In the genomic region with DNA sequence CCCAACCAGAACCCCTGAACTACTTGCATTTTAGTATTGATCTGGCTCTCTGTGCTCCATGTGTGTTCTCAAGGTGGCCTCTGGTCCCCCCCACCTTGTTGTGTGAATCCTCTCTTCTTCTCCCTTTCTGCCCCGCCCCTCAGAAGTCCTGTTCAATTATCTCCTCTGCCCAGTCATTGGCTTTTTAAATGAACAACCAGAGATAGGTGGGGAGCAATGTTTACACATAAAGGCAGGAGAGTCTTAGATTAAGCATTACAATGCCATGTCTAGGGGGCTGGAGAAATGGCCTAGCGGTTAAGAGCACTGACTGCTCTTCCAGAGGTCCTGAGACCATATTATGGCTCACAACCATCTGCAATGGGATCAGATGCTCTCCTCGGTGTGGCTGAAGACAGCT, we compare ENCODE assay signal across 18 mouse cellular contexts. TPM values are rescaled to one million over a fixed set of nuclear protein-coding genes. Genes with fewer than 3 reads are reported as not detected.
"Had no signal": no experiment of that assay in that cellular context is flagged by ENCODE, and none has a peak within 500 bp of the region (broad histone marks: within the 10 kb centered on the region; RNA-seq: fewer than 3 reads in every experiment).

No protein-coding gene starts in this region.

- H3K4me2 ChIP-seq: intestine, embryonic 15.5 days; limb, embryonic 13.5 days; lung, embryonic 14.5 days; midbrain, embryonic 12.5 days; midbrain, embryonic 15.5 days; neural tube, embryonic 13.5 days had no signal

- DNase-seq: kidney, adult 11 months; kidney, adult 9 months; kidney, postnatal 14 days; layer of hippocampus, adult 9-11 months; lung, embryonic 14.5 days; lung, postnatal 10 days; lung, postnatal 36 days; thymus, adult 18-20 months; thymus, postnatal 36 days had no signal

- H3K36me3 ChIP-seq: intestine, embryonic 15.5 days had no signal

- H3K27me3 ChIP-seq: intestine, embryonic 15.5 days; limb, embryonic 13.5 days; midbrain, embryonic 12.5 days; midbrain, embryonic 15.5 days; neural tube, embryonic 13.5 days had no signal

- H3K9me3 ChIP-seq: intestine, embryonic 15.5 days; limb, embryonic 10.5 days; limb, embryonic 13.5 days; midbrain, embryonic 12.5 days; midbrain, embryonic 15.5 days; neural tube, embryonic 13.5 days had no signal

- H3K9ac ChIP-seq: intestine, embryonic 15.5 days; limb, embryonic 13.5 days; lung, embryonic 14.5 days; midbrain, embryonic 12.5 days; midbrain, embryonic 15.5 days; neural tube, embryonic 13.5 days had no signal

- H3K4me1 ChIP-seq: midbrain, embryonic 12.5 days had no signal

- H3K27ac ChIP-seq: intestine, embryonic 15.5 days; layer of hippocampus, adult 2 months; limb, embryonic 10.5 days; limb, embryonic 13.5 days; midbrain, embryonic 12.5 days; midbrain, embryonic 15.5 days; neural tube, embryonic 13.5 days had no signal

- H3K4me3 ChIP-seq: intestine, embryonic 15.5 days; layer of hippocampus, adult 2 months; limb, embryonic 10.5 days; limb, embryonic 13.5 days; midbrain, embryonic 12.5 days; midbrain, embryonic 15.5 days; myocyte; neural tube, embryonic 13.5 days had no signal

- ATAC-seq: intestine, embryonic 15.5 days; midbrain, embryonic 15.5 days had no signal

RNA-seq across cellular contexts. Expression of a gene that starts 5.6 kb away (rescaled TPM):
- total RNA-seq: monocyte, adult 5-6 weeks had no signal
